Mouse (Mus musculus): ENCODE data around the gene Trpc6. TPM values are rescaled to one million over a fixed set of nuclear protein-coding genes. Genes with fewer than 3 reads are reported as not detected.

The Trpc6 gene
- polyA plus RNA-seq, 1 experiment: 0.02 TPM

DNA sequence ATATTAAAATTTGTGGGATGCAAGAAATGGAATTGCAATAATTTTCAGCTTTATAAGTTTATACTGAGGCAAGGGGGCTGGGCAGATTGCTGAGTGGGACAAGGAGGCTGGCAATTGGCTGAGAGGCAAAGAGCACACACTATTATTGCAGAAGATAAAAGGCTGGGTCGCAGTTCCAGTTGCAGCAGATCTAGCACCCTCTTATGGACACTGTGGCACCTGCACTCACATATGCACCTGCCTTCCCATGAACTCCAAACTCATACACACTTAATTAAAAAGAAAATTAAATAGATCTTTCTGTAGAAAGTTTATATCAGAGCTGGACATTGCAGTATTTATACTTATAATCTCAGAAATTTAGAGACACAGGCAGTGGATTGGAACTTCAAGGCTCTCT, 175.1 kb downstream of the Trpc6 start:
- H3K79me3 ChIP-seq (ENCODE audit: low read depth): no peaks in the 10 kb centered on the region
- no peaks in the 10 kb centered on the region for H3K36me3 ChIP-seq (ENCODE audit: control insufficient read depth, insufficient read depth)
- H3K79me2 ChIP-seq (ENCODE audit: control insufficient read depth, insufficient read depth): no peaks in the 10 kb centered on the region
- H3K4me3 ChIP-seq (ENCODE audit: insufficient read depth, poor library complexity, severe bottlenecking): no peak overlapping the region
- no peak overlapping the region for H3ac ChIP-seq (ENCODE audit: control insufficient read depth, insufficient read length, low read depth)
- no peaks in the 10 kb centered on the region for H3K27me3 ChIP-seq (ENCODE audit: control insufficient read depth, insufficient read depth, insufficient read length)
- TF ChIP-seq MAX (IDR thresholded peaks at IDR 0.05) (no peak), MYOG (IDR thresholded peaks at IDR 0.05; ENCODE audit: control insufficient read depth, extremely low read depth, insufficient read length) (no peak), CEBPB (IDR thresholded peaks at IDR 0.05; ENCODE audit: low read depth) (no peak), USF1 (IDR thresholded peaks at IDR 0.05; ENCODE audit: low read depth) (no peak), MYOD1 (IDR thresholded peaks at IDR 0.05; ENCODE audit: control insufficient read depth, insufficient read length, low read depth) (no peak), CTCF (IDR thresholded peaks at IDR 0.05; ENCODE audit: control insufficient read depth, insufficient read depth, insufficient read length) (no peak), FOSL1 (IDR thresholded peaks at IDR 0.05; ENCODE audit: insufficient read depth, low read length, poor library complexity, severe bottlenecking) (no peak)

DNA sequence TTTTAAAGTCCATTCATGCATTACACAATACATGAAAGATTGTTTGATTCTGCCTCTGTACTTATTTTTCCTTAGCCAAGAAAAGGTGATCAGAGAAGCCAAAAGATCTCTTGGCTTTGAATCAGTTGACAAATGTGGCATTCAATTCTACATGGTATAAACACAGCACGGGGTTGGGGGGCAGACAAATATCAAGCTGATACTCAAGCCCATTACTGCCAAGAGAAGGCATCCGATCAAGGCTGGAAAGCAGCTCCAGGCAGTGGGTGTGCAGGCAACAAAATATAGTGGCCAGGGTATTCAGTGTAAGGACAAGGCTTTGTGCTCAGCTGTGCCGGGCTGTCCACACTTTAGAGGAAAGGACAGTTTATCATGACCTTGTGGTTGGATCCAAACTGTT, 185.1 kb downstream of the Trpc6 start:
- no peaks in the 10 kb centered on the region for H3K36me3 ChIP-seq (ENCODE audit: control insufficient read depth, insufficient read depth)
- H3K79me2 ChIP-seq (ENCODE audit: control insufficient read depth, insufficient read depth): no peaks in the 10 kb centered on the region
- no peaks in the 10 kb centered on the region for H3K27me3 ChIP-seq (ENCODE audit: control insufficient read depth, insufficient read depth, insufficient read length)
- TF ChIP-seq MAX (IDR thresholded peaks at IDR 0.05) (no peak), USF1 (IDR thresholded peaks at IDR 0.05; ENCODE audit: low read depth) (no peak), FOSL1 (IDR thresholded peaks at IDR 0.05; ENCODE audit: insufficient read depth, low read length, poor library complexity, severe bottlenecking) (no peak), MYOD1 (IDR thresholded peaks at IDR 0.05; ENCODE audit: control insufficient read depth, insufficient read length, low read depth) (no peak)
- no peaks in the 10 kb centered on the region for H3K79me3 ChIP-seq (ENCODE audit: low read depth)
- H3ac ChIP-seq (ENCODE audit: control insufficient read depth, insufficient read length, low read depth): no peak overlapping the region
- H3K4me3 ChIP-seq (ENCODE audit: insufficient read depth, poor library complexity, severe bottlenecking): no peak overlapping the region
